Comparison of ENCODE assay signal across 12 mouse cellular contexts in the genomic region with DNA sequence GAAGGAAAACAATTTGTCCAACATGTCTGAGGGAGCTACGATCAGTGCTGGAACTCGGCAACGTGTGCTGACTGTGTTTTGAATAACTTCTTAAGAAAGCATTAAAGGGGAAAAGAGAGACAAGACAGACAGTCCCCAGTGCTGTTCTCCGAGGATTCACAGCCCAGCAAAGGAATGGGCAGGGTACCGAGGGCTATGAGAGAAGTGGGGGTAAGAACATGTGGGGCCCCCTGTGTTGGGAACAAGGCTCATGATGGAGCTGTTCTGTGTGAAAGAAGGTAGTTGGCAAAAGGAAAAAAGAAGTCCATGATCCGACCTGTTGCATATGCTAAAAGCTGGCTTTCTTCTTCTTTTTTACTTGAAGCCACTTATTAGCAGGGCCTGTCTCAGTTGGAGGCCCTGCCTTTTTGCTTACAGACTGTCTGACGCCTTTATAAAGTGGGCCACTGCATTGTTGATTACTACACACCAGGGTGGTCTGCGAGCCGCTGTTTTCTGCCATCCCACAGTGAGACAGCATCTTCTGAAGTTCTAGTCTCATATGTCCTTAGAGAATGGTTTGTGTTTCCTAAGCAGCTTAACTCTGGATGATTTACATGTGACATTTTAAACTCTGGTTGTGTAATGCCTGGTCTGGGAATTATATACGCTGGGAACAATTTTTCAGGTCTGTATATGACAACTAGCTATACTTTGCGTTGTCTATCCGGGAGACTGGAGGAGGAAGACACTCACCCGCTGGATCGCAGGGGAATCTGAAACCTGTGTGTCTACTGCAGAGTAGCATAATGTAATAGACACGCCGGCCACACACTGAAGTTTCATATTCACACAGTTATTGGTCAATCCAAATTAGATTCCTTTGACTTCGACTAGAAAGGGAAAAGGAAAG.
DNase-seq lines count a peak whose midpoint lies in the region; ATAC-seq and TF ChIP-seq lines count a peak whose summit lies in the region.
"Had no signal": no experiment of that assay in that cellular context is flagged by ENCODE, and none has a peak within 500 bp of the region (broad histone marks: within the 10 kb centered on the region; RNA-seq: fewer than 3 reads in every experiment).

No protein-coding gene starts in this region.

- H3K4me2 ChIP-seq in hindbrain, embryonic 16.5 days (ENCODE audit: low read length) = peak overlapping the region; percentile 25
- H3K4me2 ChIP-seq in midbrain, embryonic 14.5 days (ENCODE audit: low read length) = no peak overlapping the region; the same call in 1 of the 2 replicates

- no peak overlapping the region for H3K9ac ChIP-seq in hindbrain, embryonic 16.5 days (ENCODE audit: low read depth, low read length)
- no peak overlapping the region for H3K9ac ChIP-seq in midbrain, embryonic 14.5 days (replicated peaks; ENCODE audit: low read length)

- ATAC-seq in hindbrain, embryonic 16.5 days = peak; percentile 71
- no peak for ATAC-seq in midbrain, embryonic 14.5 days (ENCODE audit: low FRiP score, low TSS enrichment)
- ATAC-seq in frontal cortex, adult (ENCODE audit: low TSS enrichment) = no peak

- no peaks in the 10 kb centered on the region for H3K36me3 ChIP-seq in hindbrain, embryonic 16.5 days (ENCODE audit: control insufficient read depth, insufficient read depth, low read length)
- H3K36me3 ChIP-seq in midbrain, embryonic 14.5 days (ENCODE audit: control insufficient read depth, insufficient read depth, low read length) = no peaks in the 10 kb centered on the region

- no peak overlapping the region for H3K27ac ChIP-seq in hindbrain, embryonic 16.5 days (ENCODE audit: low read depth, low read length)
- H3K27ac ChIP-seq in midbrain, embryonic 14.5 days (replicated peaks; ENCODE audit: low read depth, low read length) = no peak overlapping the region

- no peak for TF ChIP-seq CTCF in brain, embryonic 14.5 days (IDR thresholded peaks at IDR 0.05; ENCODE audit: borderline replicate concordance, extremely low read depth, insufficient read depth, insufficient read length)

- DNase-seq in brain, embryonic 14.5 days (ENCODE audit: low read depth) = peak; percentile 47
- DNase-seq in embryo, embryonic 10.5 days (ENCODE audit: low spot score) = peak; percentile 28
- peak; percentile 6 for DNase-seq in midbrain, embryonic 14.5 days
- no peak for DNase-seq in thymus, adult 18-20 months
- no peak for DNase-seq in ovary, postnatal 36 days (ENCODE audit: low spot score)
- DNase-seq: cerebellum, adult 11-12 months; heart, adult 18-20 months; kidney, adult 11 months; lung, postnatal 36 days; thymus, postnatal 36 days had no signal

- H3K9me3 ChIP-seq in hindbrain, embryonic 16.5 days (ENCODE audit: control insufficient read depth, low read length) = no peaks in the 10 kb centered on the region
- H3K9me3 ChIP-seq in midbrain, embryonic 14.5 days (ENCODE audit: control insufficient read depth, low read length) = no peaks in the 10 kb centered on the region

- no peak for TF ChIP-seq POLR2A in brain, embryonic 14.5 days (IDR thresholded peaks at IDR 0.05; ENCODE audit: borderline replicate concordance, extremely low read depth, insufficient read depth, insufficient read length, poor library complexity, severe bottlenecking)

- H3K4me1 ChIP-seq in hindbrain, embryonic 16.5 days (ENCODE audit: control insufficient read depth, insufficient read depth, low read depth, low read length) = peaks cover 3% of the 10 kb centered on the region; the same call in 1 of the 2 replicates
- no peaks in the 10 kb centered on the region for H3K4me1 ChIP-seq in midbrain, embryonic 14.5 days (ENCODE audit: control insufficient read depth, insufficient read depth, low read length)

- WGBS in hindbrain, embryonic 16.5 days = 36% methylated on average over 17 of the region's 17 CpGs
- 37% methylated on average over 17 of the region's 17 CpGs for WGBS in midbrain, embryonic 14.5 days

- no peaks in the 10 kb centered on the region for H3K27me3 ChIP-seq in hindbrain, embryonic 16.5 days (replicated peaks; ENCODE audit: control insufficient read depth, insufficient read depth, low read length)
- H3K27me3 ChIP-seq in midbrain, embryonic 14.5 days (ENCODE audit: control insufficient read depth, insufficient read depth, low read length) = no peaks in the 10 kb centered on the region

- H3K4me3 ChIP-seq in hindbrain, embryonic 16.5 days (ENCODE audit: low read length) = no peak overlapping the region
- no peak overlapping the region for H3K4me3 ChIP-seq in midbrain, embryonic 14.5 days (replicated peaks; ENCODE audit: low read depth, low read length)

Comparison
In these comparisons a context has a peak if more than half of its experiments do, and no peak if none do; other contexts are left out.
1. DNase-seq: peak in brain, embryonic 14.5 days (single experiment), embryo, embryonic 10.5 days (single experiment) and midbrain, embryonic 14.5 days (single experiment); none in thymus, adult 18-20 months (0 of 2) and ovary, postnatal 36 days (single experiment).